Mouse (Mus musculus) embryonic stem cell, embryonic (primary cell): ENCODE results near the gene Man1c1.

Source experiments
- CTCF ChIA-PET, 4 experiments: fragments of 300-600 bp in 2 of 4; fragments of 350-600 bp in 2 of 4; sonication (Branson Sonifier 250); formaldehyde crosslinking; loops; one replicate each; lab custom pipeline; 2022; ENCODE audit warnings: inconsistent platforms in 2 of 4; lab: Charles Lee
- POLR2A ChIA-PET, 4 experiments: fragments of 300-600 bp in 2 of 4; fragments of 350-600 bp in 2 of 4; sonication (Branson Sonifier 250); formaldehyde crosslinking; loops; one replicate each; lab custom pipeline; 2022; ENCODE audit warnings: antibody characterized with exemption in 4 of 4, inconsistent platforms in 1 of 4; lab: Charles Lee

The Man1c1 gene

GRCm38 (mm10) chr4:134575486-134575885, 128.6 kb downstream of the Man1c1 start:
- CTCF ChIA-PET = interaction anchor here in 2 of 4 experiments (0.8 to 1.5 kb wide), 2 partner anchors 18 to 84 kb away, joined by 3 to 4 read pairs; no protein-coding TSS in a partner anchor
- POLR2A ChIA-PET = no interaction called here

- ChIA-PET CTCF (interaction anchor here in 3 of 4 experiments (0.6 to 1.6 kb wide), 4 partner anchors 11 to 30 kb away, joined by 3 to 5 read pairs (median 4); no protein-coding TSS in a partner anchor), POLR2A (no interaction called here)
Measured at GRCm38 (mm10) chr4:134572449-134573300, 131.4 kb downstream of the Man1c1 start.

- POLR2A ChIA-PET = interaction anchor here in 2 of 4 experiments (0.9 to 1.0 kb wide), 2 partner anchors 8 to 9 kb away, joined by 3 read pairs; no protein-coding TSS in a partner anchor
- CTCF ChIA-PET = interaction anchor here (0.6 to 2.7 kb wide), 9 partner anchors 9 to 159 kb away, joined by 3 to 19 read pairs (median 4); no protein-coding TSS in a partner anchor
Measured at GRCm38 (mm10) chr4:134570704-134571451, 133.2 kb downstream of the Man1c1 start.

GRCm38 (mm10) chr4:134569831-134570230, 134.3 kb downstream of the Man1c1 start:
- CTCF ChIA-PET = interaction anchor here (0.5 to 5.2 kb wide), 48 partner anchors 8 to 350 kb away, joined by 3 to 41 read pairs (median 4); partner anchors contain the start of genes Mtfr1l (in 1 of the 4) and Selenon (in 1 of the 4)
- POLR2A ChIA-PET = interaction anchor here in 1 of 4 experiments (0.6 to 2.1 kb wide), 3 partner anchors 10 to 1593 kb away, joined by 3 to 10 read pairs (median 4); no protein-coding TSS in a partner anchor

GRCm38 (mm10) chr4:134569205-134569604, 134.9 kb downstream of the Man1c1 start:
- CTCF ChIA-PET = interaction anchor here (0.5 to 5.2 kb wide), 49 partner anchors 9 to 350 kb away, joined by 3 to 41 read pairs (median 4); partner anchors contain the start of genes Mtfr1l (in 1 of the 4) and Selenon (in 1 of the 4)
- POLR2A ChIA-PET = interaction anchor here in 2 of 4 experiments (0.6 to 2.1 kb wide), 4 partner anchors 8 to 1383 kb away, joined by 3 to 10 read pairs (median 4); no protein-coding TSS in a partner anchor

- ChIA-PET CTCF (interaction anchor here (0.5 to 5.2 kb wide), 16 partner anchors 10 to 1098 kb away, joined by 3 to 41 read pairs (median 4); partner anchors contain the start of gene Pafah2 (in 1 of the 4)), POLR2A (interaction anchor here in 2 of 4 experiments (0.6 to 1.7 kb wide), 9 partner anchors 10 to 147 kb away, joined by 3 to 7 read pairs (median 3); no protein-coding TSS in a partner anchor)
Measured at GRCm38 (mm10) chr4:134567377-134568226, 136.5 kb downstream of the Man1c1 start.

GRCm38 (mm10) chr4:134564093-134564492, 140.0 kb downstream of the Man1c1 start:
- CTCF ChIA-PET = interaction anchor here (0.5 to 1.3 kb wide), 11 partner anchors 8 to 435 kb away, joined by 3 to 8 read pairs (median 4); no protein-coding TSS in a partner anchor
- POLR2A ChIA-PET = interaction anchor here in 3 of 4 experiments (0.6 to 1.7 kb wide), 4 partner anchors 13 to 140 kb away, joined by 3 to 4 read pairs (median 3); partner anchors contain the start of gene Man1c1 (in 1 of the 3)

- CTCF ChIA-PET = interaction anchor here in 3 of 4 experiments (0.6 to 1.3 kb wide), 4 partner anchors 8 to 143 kb away, joined by 3 to 8 read pairs (median 4); no protein-coding TSS in a partner anchor
- POLR2A ChIA-PET = interaction anchor here in 2 of 4 experiments (0.6 to 1.7 kb wide), 3 partner anchors 23 to 141 kb away, joined by 3 to 4 read pairs (median 3); partner anchors contain the start of gene Man1c1 (in 1 of the 2)
Measured at GRCm38 (mm10) chr4:134563624-134564023, 140.5 kb downstream of the Man1c1 start.

GRCm38 (mm10) chr4:134562014-134562413, 142.1 kb downstream of the Man1c1 start:
- POLR2A ChIA-PET = no interaction called here

DNA sequence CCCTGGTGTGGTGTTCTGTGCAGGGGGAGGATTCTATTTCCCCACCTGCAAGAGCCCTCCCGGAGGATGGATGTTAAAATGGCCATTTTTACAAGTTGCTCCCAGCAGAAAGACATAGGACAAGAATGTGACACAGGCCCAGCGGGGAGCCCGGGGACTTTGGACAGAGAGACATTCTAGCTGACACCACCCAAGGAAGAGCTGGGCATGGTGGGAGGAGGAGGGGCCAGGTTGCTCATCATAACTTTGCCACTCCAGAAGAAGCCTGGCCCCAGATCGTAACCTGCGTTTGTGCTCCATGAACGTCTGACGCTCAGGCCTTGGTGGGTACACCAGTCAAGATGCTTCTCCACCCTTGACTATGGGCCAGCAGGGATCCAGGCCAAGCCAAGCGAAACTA, 143.4 kb downstream of the Man1c1 start:
- POLR2A ChIA-PET = interaction anchor here in 2 of 4 experiments (0.7 to 1.8 kb wide), 3 partner anchors 9 to 53 kb away, joined by 3 to 5 read pairs (median 3); partner anchors contain the start of gene Selenon (in 1 of the 2)
- CTCF ChIA-PET = interaction anchor here in 2 of 4 experiments (0.6 to 2.0 kb wide), 4 partner anchors 18 to 911 kb away, joined by 3 to 8 read pairs (median 5); partner anchors contain the start of gene Zdhhc18 (in 1 of the 2)

More at GRCm38 (mm10) chr4:134562014-134562413, 142.1 kb downstream of the Man1c1 start:
- CTCF ChIA-PET = no interaction called here

DNA sequence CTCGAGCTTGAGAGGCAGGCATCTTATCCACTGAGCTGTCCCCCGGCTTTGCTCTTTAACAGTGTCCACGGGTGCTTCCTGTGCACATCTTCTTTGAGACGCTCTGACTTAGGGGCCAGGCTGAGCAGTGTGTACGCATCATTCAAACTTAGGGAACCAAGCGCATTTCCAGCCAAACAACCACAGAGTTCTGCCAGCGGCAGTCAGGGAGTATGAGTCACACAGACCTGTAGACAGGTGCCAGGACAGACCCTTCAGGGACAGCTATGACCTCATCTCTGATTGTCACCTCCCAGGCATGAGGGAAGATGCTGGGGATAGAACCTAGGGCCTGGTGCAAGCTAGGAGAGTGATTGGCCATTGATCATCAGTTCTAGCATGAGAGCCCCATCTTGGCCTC, 144.9 kb downstream of the Man1c1 start:
- ChIA-PET CTCF (interaction anchor here (0.6 to 2.0 kb wide), 14 partner anchors 9 to 420 kb away, joined by 3 to 9 read pairs (median 5); partner anchors contain the start of genes Mtfr1l (in 1 of the 4) and Pafah2 (in 1 of the 4)), POLR2A (interaction anchor here in 2 of 4 experiments (0.5 to 3.4 kb wide), 6 partner anchors 10 to 456 kb away, joined by 3 to 10 read pairs (median 4); no protein-coding TSS in a partner anchor)

DNA sequence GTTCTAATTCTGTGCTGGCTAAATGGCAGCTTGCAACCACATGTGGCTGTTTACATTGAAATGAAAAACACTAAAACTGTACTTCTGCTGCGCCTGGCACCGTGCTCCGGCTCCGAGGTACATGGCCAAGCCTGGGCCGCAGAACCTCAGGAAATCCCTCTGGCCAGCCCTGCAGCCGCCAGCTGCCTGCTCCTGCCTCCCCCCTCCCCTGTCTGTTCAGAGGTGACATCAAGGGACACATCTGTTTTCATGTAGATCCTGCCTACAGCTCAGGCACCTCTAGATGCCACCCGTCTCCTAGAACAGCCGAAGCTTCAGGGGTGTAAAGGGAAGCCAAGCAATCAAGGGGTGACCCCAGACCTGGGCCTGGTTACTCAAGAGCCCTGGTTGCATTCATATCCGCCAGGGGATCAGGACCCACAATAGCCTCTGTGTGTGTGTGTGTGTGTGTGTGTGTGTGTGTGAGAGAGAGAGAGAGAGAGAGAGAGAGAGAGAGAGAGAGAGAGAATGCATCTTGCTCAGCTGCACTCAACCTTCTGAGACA, 145.4 kb downstream of the Man1c1 start:
- ChIA-PET POLR2A (interaction anchor here in 3 of 4 experiments (0.5 to 3.4 kb wide), 8 partner anchors 9 to 455 kb away, joined by 3 to 10 read pairs (median 4); no protein-coding TSS in a partner anchor), CTCF (interaction anchor here (0.5 to 2.1 kb wide), 24 partner anchors 8 to 1844 kb away, joined by 3 to 13 read pairs (median 4); partner anchors contain the start of genes Mtfr1l (in 1 of the 4) and Pafah2 (in 1 of the 4))

GRCm38 (mm10) chr4:134557626-134558249, 146.4 kb downstream of the Man1c1 start:
- POLR2A ChIA-PET = interaction anchor here in 3 of 4 experiments (0.7 to 3.4 kb wide), 4 partner anchors 10 to 156 kb away, joined by 3 to 10 read pairs (median 6); no protein-coding TSS in a partner anchor
- CTCF ChIA-PET = interaction anchor here (0.5 to 2.1 kb wide), 26 partner anchors 9 to 1844 kb away, joined by 3 to 9 read pairs (median 4); partner anchors contain the start of genes Mtfr1l (in 1 of the 4) and Pafah2 (in 1 of the 4)

- ChIA-PET CTCF (interaction anchor here (0.5 to 1.9 kb wide), 56 partner anchors 8 to 1341 kb away, joined by 3 to 20 read pairs (median 4); partner anchors contain the start of genes Man1c1 (in 1 of the 4) and Pafah2 (in 1 of the 4)), POLR2A (interaction anchor here in 3 of 4 experiments (0.5 to 3.4 kb wide), 9 partner anchors 13 to 865 kb away, joined by 3 to 23 read pairs (median 7); no protein-coding TSS in a partner anchor)
Measured at GRCm38 (mm10) chr4:134555956-134556580, 148.0 kb downstream of the Man1c1 start.
